Mouse (Mus musculus) cortical plate, adult 2 months (tissue): ENCODE measurements around the gene Rnf31. TPM values are rescaled to one million over a fixed set of nuclear protein-coding genes. Genes with fewer than 3 reads are reported as not detected.

Source experiments
- H3K27ac ChIP-seq: fragments of 200-500 bp; 2 replicates; pipeline ENCODE4 v1.5.1; 2012; ENCODE audit warnings: low read length, control low read depth, inconsistent platforms; ENCODE audit not compliant: insufficient read depth
- H3K4me1 ChIP-seq: fragments of 200-500 bp; 2 replicates; pipeline ENCODE4 v1.6.1; 2011; ENCODE audit warnings: low read length; ENCODE audit not compliant: control insufficient read depth, insufficient read depth
- H3K4me3 ChIP-seq: fragments of 200-500 bp; 2 replicates; pipeline ENCODE4 v1.5.1; 2011; ENCODE audit warnings: mild to moderate bottlenecking, low read length, control low read depth; ENCODE audit not compliant: insufficient read depth
- CTCF ChIP-seq: fragments of 200-500 bp; IDR thresholded peaks from 2 replicates; pipeline ENCODE4 v1.5.1; 2011; ENCODE audit warnings: mild to moderate bottlenecking, control low read depth, low read length; ENCODE audit not compliant: insufficient read depth; ENCODE audit errors: extremely low read depth
- POLR2A ChIP-seq: fragments of 200-500 bp; IDR thresholded peaks from 2 replicates; pipeline ENCODE4 v1.6.1; 2011; ENCODE audit warnings: mild to moderate bottlenecking, low read length, control low read depth; ENCODE audit not compliant: insufficient read depth; ENCODE audit errors: extremely low read depth
- polyA plus RNA-seq: library from polyadenylated mRNA; depleted of rRNA; stranded (reverse); fragments of >200 nt; gene quantifications from 2 replicates; pipeline ENCODE4 v1.2.3, GENCODE M21; 2012

The Rnf31 gene
- polyA plus RNA-seq, 1 experiment = 22.5 TPM

GRCm38 (mm10) chr14:55558740-55559448 lies 32.6 kb upstream of the Rnf31 start:
- TF ChIP-seq POLR2A (no peak), CTCF (no peak)
- Histone ChIP-seq H3K4me1 (peaks cover 3% of the 10 kb centered on the region; the same call in 1 of the 2 replicates), H3K27ac (no peak overlapping the region), H3K4me3 (peak overlapping the region; percentile 67; the same call in 1 of the 2 replicates)

GRCm38 (mm10) chr14:55559799-55560201 lies 31.7 kb upstream of the Rnf31 start, which contains the start of gene Dcaf11:
Dcaf11 (plus strand) TSS chr14:55560006.
- H3K27ac ChIP-seq = peak within 1 kb of the TSS; percentile 89
- TF ChIP-seq POLR2A (peak; percentile 77), CTCF (no peak)
- peak within 1 kb of the TSS; percentile 67 for H3K4me3 ChIP-seq
- H3K4me1 ChIP-seq = peaks cover 3% of the 10 kb centered on the region; the same call in 1 of the 2 replicates

- peak within 1 kb of the TSS; percentile 67 for H3K4me3 ChIP-seq
- no peak for TF ChIP-seq CTCF
- TF ChIP-seq POLR2A = peak; percentile 95
These were observed 31.1 kb upstream of the Rnf31 start, which contains the start of gene A730061H03Rik for GRCm38 (mm10) chr14:55560202-55561073. A730061H03Rik (minus strand) TSS chr14:55560406.

GRCm38 (mm10) chr14:55561860-55562259 lies 29.6 kb upstream of the Rnf31 start:
- TF ChIP-seq POLR2A (no peak), CTCF (no peak)
- H3K27ac ChIP-seq = no peak overlapping the region
- no peak overlapping the region; the same call in 1 of the 2 replicates for H3K4me3 ChIP-seq
- peaks cover 3% of the 10 kb centered on the region; the same call in 1 of the 2 replicates for H3K4me1 ChIP-seq

More at GRCm38 (mm10) chr14:55560202-55561073, 31.1 kb upstream of the Rnf31 start, which contains the start of gene A730061H03Rik:
- H3K27ac ChIP-seq = peak within 1 kb of the TSS; percentile 89
- H3K4me1 ChIP-seq = peaks cover 3% of the 10 kb centered on the region; the same call in 1 of the 2 replicates

- TF ChIP-seq POLR2A (no peak), CTCF (no peak)
- no peak overlapping the region for H3K4me3 ChIP-seq
- H3K27ac ChIP-seq = no peak overlapping the region
- H3K4me1 ChIP-seq = peaks cover 3% of the 10 kb centered on the region; the same call in 1 of the 2 replicates
These were observed 28.3 kb upstream of the Rnf31 start for GRCm38 (mm10) chr14:55563249-55563648.

GRCm38 (mm10) chr14:55565748-55566147 lies 25.8 kb upstream of the Rnf31 start:
- peaks cover 3% of the 10 kb centered on the region; the same call in 1 of the 2 replicates for H3K4me1 ChIP-seq
- H3K27ac ChIP-seq = no peak overlapping the region
- no peak overlapping the region for H3K4me3 ChIP-seq
- TF ChIP-seq POLR2A = no peak
- TF ChIP-seq CTCF = no peak

- Histone ChIP-seq H3K4me1 (no peaks in the 10 kb centered on the region), H3K4me3 (no peak overlapping the region), H3K27ac (no peak overlapping the region)
- TF ChIP-seq CTCF (no peak), POLR2A (no peak)
These were observed 24.0 kb upstream of the Rnf31 start for GRCm38 (mm10) chr14:55567496-55567895.

- Histone ChIP-seq H3K27ac (no peak overlapping the region), H3K4me3 (no peak overlapping the region), H3K4me1 (no peaks in the 10 kb centered on the region)
- TF ChIP-seq CTCF = no peak
- TF ChIP-seq POLR2A = no peak
These were observed 20.9 kb upstream of the Rnf31 start for GRCm38 (mm10) chr14:55570588-55570987.

- no peak overlapping the region for H3K4me3 ChIP-seq
- no peaks in the 10 kb centered on the region for H3K4me1 ChIP-seq
- H3K27ac ChIP-seq = no peak overlapping the region
- TF ChIP-seq POLR2A (no peak), CTCF (no peak)
These were observed 19.7 kb upstream of the Rnf31 start for GRCm38 (mm10) chr14:55571760-55572159.
